Mouse (Mus musculus) neural tube, embryonic 15.5 days (tissue): ENCODE measurements at regions not wholly inside any gene's neighbourhood (a gene's known extent, or its start where the extent isn't known, plus 50 kb on each side); places are given as distances from the start of the nearest gene placed in this dataset.
"Not testable (repeated sequence)": the region's sequence is repeated elsewhere in the genome, so short reads cannot be mapped to it uniquely, and the experiment has no call there.

Experiments used
- ATAC-seq: fragments of 200-750 bp; cut with Nextera tagmentation; 2 replicates; pipeline ENCODE4 v1.8.0; 2017; ENCODE audit warnings: mild to moderate bottlenecking, moderate TSS enrichment, moderate library complexity; ENCODE audit not compliant: low FRiP score
- H3K27ac ChIP-seq: fragments of 300-500 bp; sonication (generic); replicated peaks from 2 replicates; pipeline ENCODE4 v1.5.1; 2015; ENCODE audit warnings: mild to moderate bottlenecking, inconsistent platforms
- H3K27me3 ChIP-seq: fragments of 300-500 bp; sonication (generic); replicated peaks from 2 replicates; pipeline ENCODE4 v1.6.1; 2015; ENCODE audit warnings: inconsistent platforms
- H3K36me3 ChIP-seq: fragments of 300-500 bp; sonication (generic); 2 replicates; pipeline ENCODE4 v1.6.1; 2015; ENCODE audit warnings: inconsistent platforms
- H3K4me1 ChIP-seq: fragments of 300-500 bp; sonication (generic); 2 replicates; pipeline ENCODE4 v1.6.1; 2015; ENCODE audit warnings: inconsistent platforms
- H3K4me2 ChIP-seq: fragments of 300-500 bp; sonication (generic); 2 replicates; pipeline ENCODE4 v1.6.1; 2015; ENCODE audit warnings: inconsistent platforms, mild to moderate bottlenecking, moderate library complexity
- H3K4me3 ChIP-seq: fragments of 300-500 bp; sonication (generic); replicated peaks from 2 replicates; pipeline ENCODE4 v1.5.1; 2015; ENCODE audit warnings: mild to moderate bottlenecking, inconsistent platforms
- H3K9ac ChIP-seq: fragments of 300-500 bp; sonication (generic); replicated peaks from 2 replicates; pipeline ENCODE4 v1.6.1; 2015; ENCODE audit warnings: mild to moderate bottlenecking, inconsistent platforms
- H3K9me3 ChIP-seq: fragments of 300-500 bp; sonication (generic); replicated peaks from 2 replicates; pipeline ENCODE4 v1.6.1; 2016; ENCODE audit warnings: inconsistent platforms
- WGBS: fragments of 180-500 bp; shearing (Covaris S2); methylation state at CpG from one replicate; pipeline ENCODE4 v1.1.7; 2015; ENCODE audit warnings: mixed read lengths; 5-methylcytosine and 5-hydroxymethylcytosine counted together

GRCm38 (mm10) chr5:52008942-52009341 lies 181.4 kb downstream of the Dhx15 start:
- no peak overlapping the region for H3K4me2 ChIP-seq
- no peak overlapping the region for H3K9ac ChIP-seq
- no peaks in the 10 kb centered on the region for H3K36me3 ChIP-seq
- H3K4me1 ChIP-seq: no peaks in the 10 kb centered on the region
- H3K27me3 ChIP-seq: no peaks in the 10 kb centered on the region
- no peak for ATAC-seq
- WGBS: 89% methylated on average over 3 of the region's 3 CpGs
- no peaks in the 10 kb centered on the region for H3K9me3 ChIP-seq
- H3K4me3 ChIP-seq: no peak overlapping the region
- H3K27ac ChIP-seq: no peak overlapping the region

DNA sequence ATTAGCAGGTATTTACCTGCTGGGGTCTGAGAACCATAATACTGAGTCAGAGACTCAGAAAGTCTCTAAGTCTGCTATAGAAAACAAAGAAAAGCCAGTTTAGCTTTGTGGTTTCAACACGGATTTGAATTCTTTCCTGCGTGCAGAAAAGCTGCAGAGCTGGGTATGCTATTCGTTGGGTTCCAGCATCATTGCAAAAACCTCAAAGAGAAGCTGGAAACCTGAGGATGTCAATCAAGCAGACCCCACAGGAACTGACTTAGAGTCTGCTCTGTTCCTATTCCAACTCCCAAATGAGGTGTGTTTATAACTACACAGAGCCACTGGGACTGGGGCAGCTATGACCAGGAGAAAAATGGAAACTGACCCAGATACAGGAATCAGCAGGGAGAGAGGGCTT lies 183.5 kb downstream of the Dhx15 start:
- no peak for ATAC-seq
- H3K27me3 ChIP-seq: no peaks in the 10 kb centered on the region
- H3K4me3 ChIP-seq: no peak overlapping the region
- WGBS: 87% methylated on average over 3 of the region's 3 CpGs
- H3K27ac ChIP-seq: no peak overlapping the region
- no peaks in the 10 kb centered on the region for H3K36me3 ChIP-seq
- H3K9ac ChIP-seq: no peak overlapping the region
- no peaks in the 10 kb centered on the region for H3K9me3 ChIP-seq
- H3K4me1 ChIP-seq: no peaks in the 10 kb centered on the region
- no peak overlapping the region for H3K4me2 ChIP-seq

GRCm38 (mm10) chr5:51990847-51991610 lies 199.3 kb downstream of the Dhx15 start:
- Histone ChIP-seq H3K36me3 (no peaks in the 10 kb centered on the region), H3K4me1 (peaks cover 12% of the 10 kb centered on the region; the same call in 1 of the 2 replicates), H3K9ac (no peak overlapping the region), H3K9me3 (no peaks in the 10 kb centered on the region), H3K27me3 (no peaks in the 10 kb centered on the region), H3K4me3 (no peak overlapping the region), H3K27ac (no peak overlapping the region), H3K4me2 (peak overlapping the region; percentile 20; the same call in 1 of the 2 replicates)
- ATAC-seq: no peak
- 8% methylated on average over 10 of the region's 10 CpGs for WGBS

DNA sequence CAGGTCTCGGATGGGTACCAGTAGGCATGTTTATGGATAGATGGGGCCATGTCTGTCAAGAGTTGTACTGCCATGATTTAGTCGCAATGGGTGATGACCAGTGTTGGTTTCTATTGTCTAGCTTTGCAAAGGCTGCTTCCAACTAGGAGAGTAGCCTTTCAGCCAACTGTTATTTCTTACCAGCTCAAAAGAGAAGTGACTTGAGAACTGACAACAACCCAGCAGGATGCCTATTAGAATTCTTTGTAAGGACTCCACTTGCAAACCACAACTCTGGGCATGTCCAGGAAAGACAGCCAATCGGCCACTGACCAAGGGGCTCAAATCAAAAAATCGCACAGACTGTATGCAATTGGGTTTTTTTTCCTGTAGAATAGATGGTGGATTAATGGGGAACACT lies 200.9 kb downstream of the Dhx15 start:
- Histone ChIP-seq H3K9me3 (no peaks in the 10 kb centered on the region), H3K36me3 (no peaks in the 10 kb centered on the region), H3K4me2 (no peak overlapping the region), H3K9ac (no peak overlapping the region), H3K27me3 (no peaks in the 10 kb centered on the region), H3K4me3 (no peak overlapping the region), H3K27ac (no peak overlapping the region), H3K4me1 (peaks cover 12% of the 10 kb centered on the region; the same call in 1 of the 2 replicates)
- 22% methylated on average over 4 of the region's 4 CpGs for WGBS
- ATAC-seq: no peak

DNA sequence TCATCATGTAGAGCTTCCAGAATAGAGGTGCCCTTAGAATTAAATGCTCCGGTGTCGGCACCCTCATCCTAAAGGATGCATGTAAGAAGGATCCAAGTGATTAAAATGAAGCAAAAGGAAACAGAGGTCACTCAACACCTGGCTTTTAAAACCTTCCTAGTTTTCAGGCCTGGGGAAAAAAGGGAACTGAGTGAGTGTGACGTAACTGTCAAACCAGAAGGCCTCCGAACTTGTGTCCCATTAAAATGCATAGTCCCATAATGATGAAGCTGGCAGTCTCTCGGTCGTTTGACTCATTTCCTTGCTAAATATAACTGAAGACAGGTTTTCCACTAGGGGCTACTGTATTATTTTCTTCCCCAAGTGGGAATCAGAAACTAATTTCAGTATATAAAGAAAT lies 201.4 kb downstream of the Dhx15 start:
- Histone ChIP-seq H3K9me3 (no peaks in the 10 kb centered on the region), H3K27me3 (no peaks in the 10 kb centered on the region), H3K4me3 (no peak overlapping the region), H3K4me2 (no peak overlapping the region), H3K36me3 (no peaks in the 10 kb centered on the region), H3K4me1 (peaks cover 12% of the 10 kb centered on the region; the same call in 1 of the 2 replicates), H3K27ac (no peak overlapping the region), H3K9ac (no peak overlapping the region)
- 66% methylated on average over 6 of the region's 6 CpGs for WGBS
- no peak for ATAC-seq

GRCm38 (mm10) chr5:51984966-51985365 lies 205.3 kb downstream of the Dhx15 start:
- H3K36me3 ChIP-seq: no peaks in the 10 kb centered on the region

GRCm38 (mm10) chr5:51982780-51983179 lies 207.5 kb downstream of the Dhx15 start:
- H3K4me2 ChIP-seq: no peak overlapping the region
- H3K9ac ChIP-seq: no peak overlapping the region
- H3K36me3 ChIP-seq: no peaks in the 10 kb centered on the region
- no peaks in the 10 kb centered on the region for H3K4me1 ChIP-seq
- no peak overlapping the region for H3K4me3 ChIP-seq
- no peaks in the 10 kb centered on the region for H3K27me3 ChIP-seq
- no peaks in the 10 kb centered on the region for H3K9me3 ChIP-seq
- no peak overlapping the region for H3K27ac ChIP-seq
- no peak for ATAC-seq
- WGBS: 93% methylated on average over 7 of the region's 7 CpGs

More at GRCm38 (mm10) chr5:51984966-51985365, 205.3 kb downstream of the Dhx15 start:
- Histone ChIP-seq H3K9ac (no peak overlapping the region), H3K4me2 (no peak overlapping the region), H3K27me3 (no peaks in the 10 kb centered on the region), H3K27ac (no peak overlapping the region), H3K9me3 (no peaks in the 10 kb centered on the region), H3K4me1 (no peaks in the 10 kb centered on the region), H3K4me3 (no peak overlapping the region)
- WGBS: 91% methylated on average over 6 of the region's 6 CpGs
- no peak for ATAC-seq

DNA sequence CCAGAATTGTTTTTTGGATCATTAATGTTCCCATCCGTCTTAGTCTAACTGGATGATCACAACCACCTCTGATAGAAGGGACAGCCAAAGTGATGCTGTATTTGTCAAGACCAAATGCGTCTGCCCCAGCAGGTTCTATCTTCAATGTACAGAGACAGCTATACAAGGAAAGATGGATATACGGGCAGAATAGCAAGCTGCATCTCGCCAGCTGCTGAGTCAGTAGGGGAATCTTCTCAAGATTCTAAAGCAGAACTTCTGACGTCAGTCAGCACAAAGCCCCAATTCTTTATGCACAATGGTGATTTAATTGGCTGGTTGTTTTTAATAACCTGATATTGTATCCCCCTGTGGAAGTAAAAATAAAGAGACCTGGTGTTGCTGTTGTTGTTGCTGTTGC lies 209.4 kb downstream of the Dhx15 start:
- H3K4me1 ChIP-seq: no peaks in the 10 kb centered on the region
- no peak overlapping the region for H3K4me3 ChIP-seq
- H3K9me3 ChIP-seq: no peaks in the 10 kb centered on the region
- no peak for ATAC-seq
- H3K27ac ChIP-seq: no peak overlapping the region
- H3K27me3 ChIP-seq: no peaks in the 10 kb centered on the region
- no peak overlapping the region for H3K9ac ChIP-seq
- H3K4me2 ChIP-seq: no peak overlapping the region
- H3K36me3 ChIP-seq: no peaks in the 10 kb centered on the region
- WGBS: 71% methylated on average over 5 of the region's 5 CpGs

- no peaks in the 10 kb centered on the region for H3K27me3 ChIP-seq
Observed at GRCm38 (mm10) chr5:51952499-51952898, 237.8 kb downstream of the Dhx15 start.

DNA sequence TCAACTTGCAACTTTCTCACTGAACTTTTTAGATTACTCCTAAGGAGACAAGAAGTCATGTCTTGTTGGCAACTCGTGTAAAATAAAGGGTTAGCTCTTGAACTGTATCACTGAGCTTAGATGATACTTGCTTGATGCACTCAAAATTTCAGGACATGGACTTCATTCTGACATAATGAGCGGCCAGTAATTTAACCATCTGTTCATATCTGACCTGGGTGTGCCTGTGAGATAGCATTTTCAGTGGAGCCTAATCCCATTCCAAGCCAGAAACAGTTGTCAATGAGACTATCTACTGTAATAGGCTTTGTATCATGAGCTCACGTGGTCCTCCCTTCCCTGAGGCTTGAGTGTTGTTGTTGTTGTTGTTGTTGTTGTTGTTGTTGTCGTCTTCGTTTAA lies 240.3 kb downstream of the Dhx15 start:
- no peak overlapping the region for H3K4me2 ChIP-seq
- ATAC-seq: no peak
- 94% methylated on average over 5 of the region's 5 CpGs for WGBS
- no peak overlapping the region for H3K9ac ChIP-seq
- H3K27ac ChIP-seq: no peak overlapping the region
- H3K27me3 ChIP-seq: no peaks in the 10 kb centered on the region
- H3K4me1 ChIP-seq: no peaks in the 10 kb centered on the region
- H3K4me3 ChIP-seq: no peak overlapping the region
- no peaks in the 10 kb centered on the region for H3K36me3 ChIP-seq
- H3K9me3 ChIP-seq: no peaks in the 10 kb centered on the region

More at GRCm38 (mm10) chr5:51952499-51952898, 237.8 kb downstream of the Dhx15 start:
- Histone ChIP-seq H3K27ac (no peak overlapping the region), H3K4me2 (no peak overlapping the region), H3K36me3 (no peaks in the 10 kb centered on the region), H3K9ac (no peak overlapping the region), H3K9me3 (no peaks in the 10 kb centered on the region), H3K4me3 (no peak overlapping the region), H3K4me1 (no peaks in the 10 kb centered on the region)
- 49% methylated on average over 5 of the region's 5 CpGs for WGBS
- no peak for ATAC-seq

DNA sequence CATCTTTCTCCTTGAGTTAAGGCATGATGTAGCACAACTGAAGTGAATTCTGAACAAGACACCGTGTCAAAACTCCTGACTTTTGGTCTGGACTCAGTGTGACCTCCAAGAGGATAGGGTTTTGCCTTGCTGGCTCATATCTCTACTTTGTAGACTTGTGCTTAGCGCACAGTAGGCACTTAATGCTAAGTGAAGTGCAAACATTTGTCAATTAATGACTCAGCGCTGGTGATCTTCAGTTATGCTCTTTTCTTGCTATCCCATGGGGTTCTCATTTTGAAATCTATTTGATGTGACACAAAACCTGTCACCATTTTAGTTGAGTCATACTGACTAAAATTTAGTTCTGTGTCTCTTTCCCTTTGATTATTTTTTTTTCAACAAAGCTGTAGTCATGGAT lies 244.3 kb downstream of the Dhx15 start:
- no peak overlapping the region for H3K4me2 ChIP-seq
- H3K4me1 ChIP-seq: no peaks in the 10 kb centered on the region
- WGBS: 97% methylated on average over 3 of the region's 3 CpGs
- H3K27ac ChIP-seq: no peak overlapping the region
- ATAC-seq: no peak
- no peaks in the 10 kb centered on the region for H3K36me3 ChIP-seq
- H3K4me3 ChIP-seq: no peak overlapping the region
- no peaks in the 10 kb centered on the region for H3K27me3 ChIP-seq
- H3K9me3 ChIP-seq: no peaks in the 10 kb centered on the region
- no peak overlapping the region for H3K9ac ChIP-seq

DNA sequence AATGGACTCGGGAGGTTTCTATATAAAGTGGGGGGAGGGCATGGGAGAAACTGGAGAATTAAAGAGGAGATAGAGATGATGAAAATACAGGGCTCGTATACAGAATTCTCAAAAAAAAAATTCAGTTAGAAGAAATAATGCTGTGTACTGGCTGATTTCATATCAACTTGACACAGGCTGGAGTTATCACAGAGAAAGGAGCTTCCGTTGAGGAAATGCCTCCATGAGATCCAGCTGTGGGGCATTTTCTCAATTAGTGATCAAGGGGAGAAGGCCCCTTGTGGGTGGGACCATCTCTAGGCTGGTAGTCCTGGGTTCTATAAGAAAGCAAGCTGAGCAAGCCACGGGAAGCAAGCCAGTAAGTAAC lies 248.4 kb downstream of the Dhx15 start:
- H3K36me3 ChIP-seq, H3K4me1 ChIP-seq, ATAC-seq, H3K9ac ChIP-seq, H3K4me3 ChIP-seq, H3K9me3 ChIP-seq, H3K27me3 ChIP-seq, H3K4me2 ChIP-seq, H3K27ac ChIP-seq: not testable (repeated sequence)
- 81% methylated on average over 4 of the region's 4 CpGs for WGBS
